10 mouse cellular contexts compared by ENCODE assay signal in the genomic region with DNA sequence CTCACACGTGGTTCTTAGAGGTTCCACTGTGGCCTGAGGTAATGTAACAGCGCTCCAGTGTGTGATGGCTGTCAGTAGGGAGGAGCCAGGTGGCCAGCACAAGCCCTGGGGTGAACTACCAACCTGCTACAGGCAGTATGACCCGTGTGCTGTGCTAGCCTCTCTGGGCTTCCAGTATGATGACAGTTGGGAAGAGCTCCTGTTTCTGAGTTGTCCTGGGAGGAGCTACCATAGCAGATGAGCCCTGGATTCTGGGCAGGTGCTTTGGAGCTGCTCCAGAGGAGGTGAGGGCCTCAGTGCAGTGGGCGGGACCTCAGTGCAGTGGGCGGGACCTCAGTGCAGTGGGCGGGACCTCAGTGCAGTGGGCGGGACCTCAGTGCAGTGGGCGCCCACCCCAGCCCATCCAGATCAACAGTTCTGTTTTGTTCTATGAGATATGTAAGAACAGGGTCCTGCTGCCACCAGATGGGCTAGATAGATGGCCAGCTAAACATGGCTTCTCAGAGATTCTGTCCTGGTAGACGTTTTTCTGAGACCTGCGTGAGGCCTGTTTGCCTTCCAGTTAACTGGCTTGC. TPM values are rescaled to one million over a fixed set of nuclear protein-coding genes. Genes with fewer than 3 reads are reported as not detected.
DNase-seq lines count a peak whose midpoint lies in the region; ATAC-seq and TF ChIP-seq lines count a peak whose summit lies in the region.
"Had no signal": no experiment of that assay in that cellular context is flagged by ENCODE, and none has a peak within 500 bp of the region (broad histone marks: within the 10 kb centered on the region; RNA-seq: fewer than 3 reads in every experiment).

No protein-coding gene starts in this region.

- WGBS in limb, embryonic 12.5 days: 67% methylated on average over 10 of the region's 10 CpGs
- 78% methylated on average over 10 of the region's 10 CpGs for WGBS in limb, embryonic 10.5 days
- 78% methylated on average over 10 of the region's 10 CpGs for WGBS in forebrain, embryonic 10.5 days

- H3K27ac ChIP-seq in limb, embryonic 12.5 days: peak overlapping the region; percentile 41; the same call in 1 of the 2 replicates
- no peak overlapping the region for H3K27ac ChIP-seq in limb, embryonic 10.5 days
- H3K27ac ChIP-seq in embryonic fibroblast, embryonic 13.5 days (ENCODE audit: insufficient read depth, low read length): peak overlapping the region; percentile 81
- H3K27ac ChIP-seq in forebrain, embryonic 10.5 days: no peak overlapping the region
- H3K27ac ChIP-seq: midbrain, embryonic 10.5 days had no signal

- peaks cover 89% of the 10 kb centered on the region for H3K36me3 ChIP-seq in limb, embryonic 12.5 days
- H3K36me3 ChIP-seq in limb, embryonic 10.5 days: peaks cover 94% of the 10 kb centered on the region
- H3K36me3 ChIP-seq in forebrain, embryonic 10.5 days (replicated peaks): peaks cover 83% of the 10 kb centered on the region

- no peaks in the 10 kb centered on the region for H3K27me3 ChIP-seq in limb, embryonic 12.5 days
- no peaks in the 10 kb centered on the region for H3K27me3 ChIP-seq in limb, embryonic 10.5 days (ENCODE audit: low read depth, poor library complexity, severe bottlenecking)
- no peaks in the 10 kb centered on the region for H3K27me3 ChIP-seq in forebrain, embryonic 10.5 days (ENCODE audit: poor library complexity, severe bottlenecking)
- H3K27me3 ChIP-seq: heart, embryonic 12.5 days had no signal

- no peak overlapping the region for H3K4me2 ChIP-seq in limb, embryonic 12.5 days
- H3K4me2 ChIP-seq: heart, embryonic 12.5 days had no signal

- no peak for ATAC-seq in limb, embryonic 12.5 days (ENCODE audit: insufficient number of reproducible peaks, insufficient read depth, low FRiP score, low TSS enrichment, low read depth)

- DNase-seq in heart, adult 11 months: peak; percentile 88
- no peak for DNase-seq in heart, adult 9 months (ENCODE audit: low spot score in 2 of 2)
- DNase-seq in limb, embryonic 10.5 days (ENCODE audit: low spot score): no peak
- DNase-seq in natural killer cell, adult 2 months (ENCODE audit: low spot score in 2 of 2): peak; percentile 26 to 55
- DNase-seq in layer of hippocampus, adult 18-20 months (ENCODE audit: low spot score in 2 of 2): no peak
- DNase-seq in forebrain, embryonic 10.5 days (ENCODE audit: extremely low spot score, low spot score): no peak

- no peak for TF ChIP-seq POLR2A in embryonic fibroblast, embryonic 13.5 days (IDR thresholded peaks at IDR 0.05; ENCODE audit: low read depth, low read length)

- TF ChIP-seq CTCF in embryonic fibroblast, embryonic 13.5 days (IDR thresholded peaks at IDR 0.05; ENCODE audit: borderline replicate concordance, insufficient read depth, low read length): no peak

- H3K9ac ChIP-seq in limb, embryonic 12.5 days (replicated peaks): no peak overlapping the region
- H3K9ac ChIP-seq: heart, embryonic 12.5 days had no signal

- no peaks in the 10 kb centered on the region for H3K9me3 ChIP-seq in limb, embryonic 12.5 days
- H3K9me3 ChIP-seq in limb, embryonic 10.5 days (replicated peaks): no peaks in the 10 kb centered on the region
- H3K9me3 ChIP-seq in forebrain, embryonic 10.5 days: no peaks in the 10 kb centered on the region
- H3K9me3 ChIP-seq: heart, embryonic 12.5 days; midbrain, embryonic 10.5 days had no signal

- H3K4me1 ChIP-seq in limb, embryonic 12.5 days (replicated peaks): no peaks in the 10 kb centered on the region
- peaks cover 12% of the 10 kb centered on the region; the same call in 1 of the 2 replicates for H3K4me1 ChIP-seq in limb, embryonic 10.5 days
- H3K4me1 ChIP-seq in embryonic fibroblast, embryonic 13.5 days (ENCODE audit: control insufficient read depth, insufficient read depth, low read length): peaks cover 15% of the 10 kb centered on the region
- H3K4me1 ChIP-seq in forebrain, embryonic 10.5 days: peaks cover 9% of the 10 kb centered on the region; the same call in 1 of the 2 replicates
- H3K4me1 ChIP-seq: midbrain, embryonic 10.5 days had no signal

- no peak overlapping the region for H3K4me3 ChIP-seq in limb, embryonic 12.5 days (replicated peaks)
- H3K4me3 ChIP-seq in limb, embryonic 10.5 days: no peak overlapping the region
- no peak overlapping the region for H3K4me3 ChIP-seq in embryonic fibroblast, embryonic 13.5 days (ENCODE audit: insufficient read depth, low read length)
- no peak overlapping the region for H3K4me3 ChIP-seq in forebrain, embryonic 10.5 days
- H3K4me3 ChIP-seq: heart, embryonic 12.5 days; midbrain, embryonic 10.5 days had no signal

RNA-seq across cellular contexts. Expression of a gene that starts 26.1 kb away (rescaled TPM):
- 87.1 and 87.5 TPM in 2 replicates for polyA plus RNA-seq in limb, embryonic 12.5 days (2016; fragmentation: Nextera tagmentation; extraction: Ambion mirVana)
- 68.0 and 84.5 TPM in 2 replicates for polyA plus RNA-seq in limb, embryonic 10.5 days (2016; fragmentation: Nextera tagmentation; extraction: Ambion mirVana)
- polyA plus RNA-seq in embryonic fibroblast, embryonic 13.5 days (2011; ENCODE audit: insufficient read length, low read depth, missing spikeins): 65.0 and 66.9 TPM in 2 replicates
- 100 to 1,000 TPM; 214 to 215 TPM for total RNA-seq in layer of hippocampus, adult 18-20 months (2021)
- 66.2 and 66.3 TPM in 2 replicates for polyA plus RNA-seq in forebrain, embryonic 10.5 days (2016; fragmentation: Nextera tagmentation; extraction: Ambion mirVana)

RNA-seq across cellular contexts. Expression of a gene that starts 26.4 kb away (rescaled TPM):
- 168 and 171 TPM in 2 replicates for polyA plus RNA-seq in limb, embryonic 12.5 days (2016; fragmentation: Nextera tagmentation; extraction: Ambion mirVana)
- polyA plus RNA-seq in limb, embryonic 10.5 days (2016; fragmentation: Nextera tagmentation; extraction: Ambion mirVana): 156 and 167 TPM in 2 replicates
- 20.2 and 27.5 TPM in 2 replicates for polyA plus RNA-seq in embryonic fibroblast, embryonic 13.5 days (2011; ENCODE audit: insufficient read length, low read depth, missing spikeins)
- 10 to 100 TPM; 73.0 to 78.3 TPM for total RNA-seq in layer of hippocampus, adult 18-20 months (2021)
- 138 and 144 TPM in 2 replicates for polyA plus RNA-seq in forebrain, embryonic 10.5 days (2016; fragmentation: Nextera tagmentation; extraction: Ambion mirVana)

RNA-seq across cellular contexts. Expression of a gene that starts 32.0 kb away (rescaled TPM):
- 31.5 and 35.3 TPM in 2 replicates for polyA plus RNA-seq in limb, embryonic 12.5 days (2016; fragmentation: Nextera tagmentation; extraction: Ambion mirVana)
- 43.6 and 43.8 TPM in 2 replicates for polyA plus RNA-seq in limb, embryonic 10.5 days (2016; fragmentation: Nextera tagmentation; extraction: Ambion mirVana)
- 31.3 and 38.2 TPM in 2 replicates for polyA plus RNA-seq in embryonic fibroblast, embryonic 13.5 days (2011; ENCODE audit: insufficient read length, low read depth, missing spikeins)
- 10 to 100 TPM; 96.1 to 98.1 TPM for total RNA-seq in layer of hippocampus, adult 18-20 months (2021)
- 27.3 and 28.1 TPM in 2 replicates for polyA plus RNA-seq in forebrain, embryonic 10.5 days (2016; fragmentation: Nextera tagmentation; extraction: Ambion mirVana)

RNA-seq across cellular contexts. Expression of a gene that starts 51.8 kb away (rescaled TPM):
- polyA plus RNA-seq in limb, embryonic 12.5 days (2016; fragmentation: Nextera tagmentation; extraction: Ambion mirVana): 63.0 and 67.6 TPM in 2 replicates
- 43.6 and 55.6 TPM in 2 replicates for polyA plus RNA-seq in limb, embryonic 10.5 days (2016; fragmentation: Nextera tagmentation; extraction: Ambion mirVana)
- 32.3 and 41.4 TPM in 2 replicates for polyA plus RNA-seq in embryonic fibroblast, embryonic 13.5 days (2011; ENCODE audit: insufficient read length, low read depth, missing spikeins)
- 10 to 100 TPM; 70.2 to 71.8 TPM for total RNA-seq in layer of hippocampus, adult 18-20 months (2021)
- 47.9 and 49.3 TPM in 2 replicates for polyA plus RNA-seq in forebrain, embryonic 10.5 days (2016; fragmentation: Nextera tagmentation; extraction: Ambion mirVana)

Comparison
In these comparisons a context has a peak if more than half of its experiments do, and no peak if none do; other contexts are left out.
1. DNase-seq: peak in heart, adult 11 months (single experiment) and natural killer cell, adult 2 months (2 of 2); none in heart, adult 9 months (0 of 2), limb, embryonic 10.5 days (single experiment), layer of hippocampus, adult 18-20 months (0 of 2) and forebrain, embryonic 10.5 days (single experiment).
2. H3K27ac ChIP-seq: peak in limb, embryonic 12.5 days (single experiment) and embryonic fibroblast, embryonic 13.5 days (single experiment); none in limb, embryonic 10.5 days (single experiment) and forebrain, embryonic 10.5 days (single experiment).